Mouse (Mus musculus) kidney, adult 2 months (tissue): ENCODE results near the gene Ppp1r32. TPM values are rescaled to one million over a fixed set of nuclear protein-coding genes. Genes with fewer than 3 reads are reported as not detected.

ENCODE experiments used
- DNase-seq: peaks from one replicate; pipeline ENCODE4 v3.0.0; 2021
- H3K27ac ChIP-seq: fragments of 200-500 bp; 2 replicates; pipeline ENCODE4 v1.5.1; 2012; ENCODE audit warnings: low read depth, low read length, control low read depth, inconsistent platforms; ENCODE audit not compliant: insufficient read depth
- H3K27me3 ChIP-seq: fragments of 200-500 bp; replicated peaks from 2 replicates; pipeline ENCODE4 v1.6.1; 2012; ENCODE audit warnings: mild to moderate bottlenecking, moderate library complexity, low read length, inconsistent platforms; ENCODE audit not compliant: control insufficient read depth, insufficient read depth
- H3K36me3 ChIP-seq: fragments of 200-500 bp; 2 replicates; pipeline ENCODE4 v1.6.1; 2012; ENCODE audit warnings: mild to moderate bottlenecking, moderate library complexity, low read length, inconsistent platforms; ENCODE audit not compliant: control insufficient read depth, insufficient read depth
- H3K4me1 ChIP-seq: fragments of 200-500 bp; 2 replicates; pipeline ENCODE4 v1.6.1; 2011; ENCODE audit warnings: low read length; ENCODE audit not compliant: control insufficient read depth, insufficient read depth
- H3K4me3 ChIP-seq: fragments of 200-500 bp; 2 replicates; pipeline ENCODE4 v1.5.1; 2011; ENCODE audit warnings: mild to moderate bottlenecking, low read depth, low read length, control low read depth; ENCODE audit not compliant: insufficient read depth
- CTCF ChIP-seq: fragments of 200-500 bp; conservative IDR thresholded peaks from 2 replicates; pipeline ENCODE4 v1.5.1; 2011; ENCODE audit warnings: low read depth, mild to moderate bottlenecking, control low read depth, low read length, moderate library complexity, mixed read lengths; ENCODE audit not compliant: insufficient read depth, insufficient read length
- POLR2A ChIP-seq: fragments of 200-500 bp; IDR thresholded peaks from one replicate; pipeline ENCODE4 v1.6.1; 2011; ENCODE audit warnings: low read depth, low read length, control low read depth
- WGBS: fragments of 180-500 bp; shearing (Covaris S2); methylation state at CpG from one replicate; pipeline ENCODE4 v1.1.7; 2018; 5-methylcytosine and 5-hydroxymethylcytosine counted together
- polyA plus RNA-seq: library from polyadenylated mRNA; depleted of rRNA; stranded (reverse); fragments of >200 nt; gene quantifications from 2 replicates; pipeline ENCODE4 v1.2.3, GENCODE M21; 2012

The Ppp1r32 gene
- polyA plus RNA-seq, 1 experiment = 0.66 TPM

- 14% methylated on average over 9 of the region's 9 CpGs for WGBS
- TF ChIP-seq CTCF = peak; percentile 95
- TF ChIP-seq POLR2A = no peak
- Histone ChIP-seq H3K36me3 (no peaks in the 10 kb centered on the region), H3K27me3 (no peaks in the 10 kb centered on the region), H3K4me1 (no peaks in the 10 kb centered on the region), H3K4me3 (no peak overlapping the region), H3K27ac (no peak overlapping the region)
- DNase-seq = peak; percentile 73
These were observed 3.6 kb upstream of the Ppp1r32 start for GRCm38 (mm10) chr19:10486264-10486738.

- Histone ChIP-seq H3K27me3 (no peaks in the 10 kb centered on the region), H3K4me1 (no peaks in the 10 kb centered on the region), H3K4me3 (no peak overlapping the region), H3K36me3 (no peaks in the 10 kb centered on the region), H3K27ac (no peak overlapping the region)
- TF ChIP-seq CTCF (no peak), POLR2A (no peak)
- no peak for DNase-seq
- WGBS = 55% methylated on average over 4 of the region's 4 CpGs
These were observed 3.2 kb downstream of the Ppp1r32 start for GRCm38 (mm10) chr19:10479541-10479940.

- H3K4me1 ChIP-seq = no peaks in the 10 kb centered on the region
- no peak overlapping the region for H3K27ac ChIP-seq
- WGBS = 31% methylated on average over 6 of the region's 6 CpGs
- TF ChIP-seq CTCF (no peak), POLR2A (no peak)
- H3K4me3 ChIP-seq = no peak overlapping the region
- no peaks in the 10 kb centered on the region for H3K36me3 ChIP-seq
- H3K27me3 ChIP-seq = no peaks in the 10 kb centered on the region
- no peak for DNase-seq
These were observed 8.9 kb downstream of the Ppp1r32 start for GRCm38 (mm10) chr19:10473779-10474178.

GRCm38 (mm10) chr19:10472958-10473357 lies 9.8 kb downstream of the Ppp1r32 start:
- TF ChIP-seq POLR2A = no peak
- no peak for TF ChIP-seq CTCF
- Histone ChIP-seq H3K27me3 (no peaks in the 10 kb centered on the region), H3K36me3 (no peaks in the 10 kb centered on the region), H3K4me3 (no peak overlapping the region), H3K4me1 (no peaks in the 10 kb centered on the region), H3K27ac (no peak overlapping the region)
- DNase-seq = no peak
- 86% methylated on average over 3 of the region's 3 CpGs for WGBS

GRCm38 (mm10) chr19:10469171-10469658 lies 13.5 kb downstream of the Ppp1r32 start:
- no peaks in the 10 kb centered on the region for H3K4me1 ChIP-seq
- no peaks in the 10 kb centered on the region for H3K36me3 ChIP-seq
- DNase-seq = no peak
- WGBS = 33% methylated on average over 8 of the region's 8 CpGs
- no peak overlapping the region for H3K4me3 ChIP-seq
- H3K27me3 ChIP-seq = no peaks in the 10 kb centered on the region
- no peak overlapping the region for H3K27ac ChIP-seq
- TF ChIP-seq CTCF (no peak), POLR2A (no peak)

- H3K4me1 ChIP-seq = no peaks in the 10 kb centered on the region
- no peaks in the 10 kb centered on the region for H3K36me3 ChIP-seq
- no peak overlapping the region for H3K4me3 ChIP-seq
- H3K27ac ChIP-seq = no peak overlapping the region
- DNase-seq = no peak
- WGBS = 69% methylated on average over 4 of the region's 4 CpGs
- TF ChIP-seq CTCF (no peak), POLR2A (no peak)
- no peaks in the 10 kb centered on the region for H3K27me3 ChIP-seq
These were observed 18.3 kb downstream of the Ppp1r32 start for GRCm38 (mm10) chr19:10464427-10464826.

GRCm38 (mm10) chr19:10461584-10461983 lies 21.1 kb downstream of the Ppp1r32 start:
- H3K27me3 ChIP-seq = 0 out of 2 replicates have a peak, but pooled peaks cover 1% of the 10 kb centered on the region
- no peaks in the 10 kb centered on the region for H3K36me3 ChIP-seq
- no peak overlapping the region for H3K4me3 ChIP-seq
- H3K27ac ChIP-seq = no peak overlapping the region
- no peak for TF ChIP-seq CTCF
- TF ChIP-seq POLR2A = no peak
- whole genome bisulfite sequencing = 25% methylated on average over 7 of the region's 7 CpGs
- DNase-seq = no peak
- H3K4me1 ChIP-seq = no peaks in the 10 kb centered on the region
